Mouse (Mus musculus) spleen, postnatal 4 days (tissue): ENCODE measurements around the gene Zfp820.
A peak's percentile ranks its signal among the peaks of the same experiment; 100 is the strongest.
"Not testable (repeated sequence)": the region's sequence is repeated elsewhere in the genome, so short reads cannot be mapped to it uniquely, and the experiment has no call there.

Experiments used
- DNase-seq, 2 experiments: peaks; one replicate each; pipeline ENCODE4 v3.0.0; 2022; ENCODE audit warnings: low spot score in 2 of 2

Zfp820 gene

DNA sequence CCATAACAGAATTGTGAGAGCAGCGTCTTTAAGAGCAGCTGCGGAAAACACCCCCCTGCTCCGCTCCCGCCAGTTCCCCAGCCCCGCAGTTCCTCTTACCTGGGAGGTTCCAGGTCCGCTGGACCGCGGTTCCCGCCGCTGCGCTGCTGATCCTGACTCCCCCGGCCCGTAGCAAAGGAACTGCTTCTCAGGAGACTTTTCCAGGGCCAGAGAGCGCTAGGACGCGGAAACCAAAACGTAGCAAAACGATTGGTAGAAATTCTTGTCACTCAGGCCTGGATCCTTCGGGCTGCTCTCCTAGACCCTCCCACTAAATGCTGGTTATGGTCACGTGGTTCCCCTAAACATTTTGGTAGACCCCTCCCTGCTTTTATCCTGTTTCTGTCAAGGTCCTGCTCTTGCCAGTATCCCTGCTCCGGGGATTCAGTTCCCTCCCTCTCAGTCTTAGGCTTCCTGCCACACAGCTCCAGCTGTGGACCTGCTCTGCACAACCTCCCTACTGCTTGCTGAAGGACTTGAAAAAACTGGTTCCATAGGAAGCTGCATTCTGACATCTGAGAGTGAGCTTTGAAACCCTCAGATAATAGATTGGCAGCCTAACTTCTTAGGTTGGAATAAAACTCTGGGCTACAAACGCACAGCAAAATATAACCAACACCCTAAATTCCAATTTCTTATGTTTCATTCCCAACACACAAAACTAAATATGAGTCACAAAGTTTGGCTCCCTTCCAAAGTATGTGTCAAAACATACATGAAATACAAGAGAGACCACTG, at the start of gene Zfp820:
Gene Zfp820 (minus strand): TSS at position 228 of the 777 bp plus-strand sequence.
- DNase-seq, result peak; percentile 14 to 63

DNA sequence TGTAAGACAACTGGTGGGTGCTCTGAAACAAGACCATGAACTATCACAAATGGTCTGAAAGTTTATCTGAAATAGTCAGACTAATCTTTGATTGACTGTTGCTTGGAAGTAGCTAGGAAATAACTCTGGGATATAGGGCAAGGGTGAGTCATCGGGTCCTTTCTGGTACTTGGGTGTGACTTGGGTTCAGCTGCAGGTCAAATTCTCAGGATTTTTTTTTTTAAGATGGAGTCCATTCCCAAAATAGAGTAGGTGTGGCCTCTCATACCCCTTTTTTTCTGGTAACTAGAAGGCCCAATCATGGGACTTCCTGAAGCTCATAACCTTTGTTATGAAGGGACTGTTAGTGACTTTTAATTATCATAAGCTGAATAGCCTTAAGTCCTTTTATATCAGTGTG, 25.7 kb upstream of the Zfp820 start:
- no peak for DNase-seq

DNA sequence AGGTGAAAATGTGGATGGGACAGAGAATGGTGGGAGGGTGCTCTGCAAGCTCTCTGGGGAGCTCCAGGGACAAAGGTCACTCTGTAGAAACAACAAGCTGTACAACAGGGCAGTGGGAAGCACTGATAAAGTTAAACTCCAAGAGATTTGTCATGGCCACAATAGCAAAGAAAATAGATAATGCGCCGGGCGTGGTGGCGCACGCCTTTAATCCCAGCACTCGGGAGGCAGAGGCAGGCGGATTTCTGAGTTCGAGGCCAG, 680 bp upstream of the Zfp820 start:
- DNase-seq, result not testable (repeated sequence)

DNA sequence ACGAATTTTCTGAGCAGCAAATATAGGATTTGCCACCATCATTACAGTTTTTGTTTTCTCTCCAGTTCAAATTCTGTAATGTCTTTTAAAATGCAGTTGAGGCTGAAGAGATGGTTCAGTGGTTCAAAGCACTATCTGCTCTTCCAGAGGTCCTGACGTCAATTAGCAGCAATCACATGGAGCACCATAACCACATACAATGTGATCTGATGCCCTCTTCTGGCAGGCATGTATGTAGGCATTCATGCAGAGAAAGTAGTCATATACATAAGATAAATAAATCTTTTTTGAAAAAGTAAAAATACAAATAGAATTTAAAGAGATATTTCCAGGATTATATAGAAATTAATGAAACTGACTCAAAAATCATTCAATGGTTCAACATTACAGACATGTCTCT, 7.1 kb downstream of the Zfp820 start:
- no peak for DNase-seq

DNA sequence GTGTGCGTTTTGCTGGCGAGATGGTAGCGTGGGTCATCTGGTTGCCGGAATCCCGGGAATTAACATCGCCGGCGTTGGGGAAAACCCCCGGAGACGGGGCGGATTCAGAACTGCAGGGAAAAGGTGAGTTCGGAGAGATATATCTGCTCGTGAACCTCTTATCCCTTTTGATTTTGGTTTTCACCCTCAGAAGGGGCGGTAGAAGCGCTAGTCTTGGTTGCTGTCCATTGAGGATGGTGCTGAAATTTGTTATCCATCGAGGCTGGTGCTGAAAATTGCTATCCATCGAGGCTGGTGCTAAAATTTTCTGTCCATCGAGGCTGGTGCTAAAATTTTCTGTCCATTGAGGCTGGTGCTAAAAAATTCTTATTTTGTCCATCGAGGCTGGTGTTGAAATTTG, 44.2 kb downstream of the Zfp820 start:
- not testable (repeated sequence) for DNase-seq

DNA sequence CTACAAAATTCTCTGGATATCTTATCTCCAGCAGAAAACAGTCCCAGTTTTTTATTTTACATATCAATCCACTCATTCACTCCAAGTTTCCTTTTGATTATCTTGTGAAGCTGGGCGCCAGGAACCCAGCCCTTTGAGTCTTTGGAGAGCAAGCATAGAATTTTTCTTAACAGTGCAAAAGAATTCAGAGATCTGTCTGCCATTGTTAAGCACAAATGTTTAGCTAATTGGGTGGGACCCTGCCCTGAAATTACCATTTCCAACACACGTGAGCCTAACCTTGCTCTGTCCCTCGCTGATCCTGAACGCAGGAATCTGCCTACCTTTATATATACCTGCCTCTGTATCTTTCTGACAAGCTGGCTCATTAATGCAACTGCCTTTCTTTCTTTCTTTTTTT, 53.3 kb downstream of the Zfp820 start:
- DNase-seq, result no peak

DNA sequence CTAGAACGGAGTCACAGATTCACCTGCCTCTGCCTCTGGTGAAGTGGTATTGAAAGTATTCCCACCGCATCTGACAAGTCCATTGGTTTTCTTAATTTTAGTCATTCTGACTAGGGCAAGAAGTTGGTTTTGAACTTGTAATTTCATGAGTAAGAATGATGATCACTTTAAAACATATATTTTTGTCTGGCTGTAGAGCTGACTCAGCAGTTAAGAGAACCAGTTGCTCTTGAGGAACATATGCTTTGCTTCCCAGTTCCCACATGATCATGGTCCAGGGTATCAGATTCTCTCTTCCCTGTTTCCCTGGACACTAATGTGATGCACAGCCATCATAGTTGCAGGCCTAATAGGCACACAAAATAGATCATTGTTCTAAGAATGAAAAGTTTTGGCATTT, 75.2 kb downstream of the Zfp820 start:
- DNase-seq, result no peak
